Comparison of ENCODE assay signal across 14 mouse cellular contexts in genomic region chr11:21096590-21096989, GRCm38 (mm10). TPM values are rescaled to one million over a fixed set of nuclear protein-coding genes. Genes with fewer than 3 reads are reported as not detected.
DNase-seq lines count a peak whose midpoint lies in the region; ATAC-seq and TF ChIP-seq lines count a peak whose summit lies in the region.
"Had no signal": no experiment of that assay in that cellular context is flagged by ENCODE, and none has a peak within 500 bp of the region (broad histone marks: within the 10 kb centered on the region; RNA-seq: fewer than 3 reads in every experiment).

No protein-coding gene starts in this region.

- H3K9me3 ChIP-seq in hindbrain, postnatal 0 days (ENCODE audit: low read length), result no peaks in the 10 kb centered on the region
- no peaks in the 10 kb centered on the region for H3K9me3 ChIP-seq in hindbrain, embryonic 14.5 days (ENCODE audit: control insufficient read depth, low read length)
- H3K9me3 ChIP-seq: hindbrain, embryonic 13.5 days; limb, embryonic 12.5 days had no signal

- H3K9ac ChIP-seq in hindbrain, postnatal 0 days (replicated peaks; ENCODE audit: low read length), result no peak overlapping the region
- H3K9ac ChIP-seq in hindbrain, embryonic 14.5 days, result no peak overlapping the region
- H3K9ac ChIP-seq: hindbrain, embryonic 13.5 days; limb, embryonic 12.5 days had no signal

- H3K27ac ChIP-seq in hindbrain, postnatal 0 days, result no peak overlapping the region
- H3K27ac ChIP-seq in hindbrain, embryonic 14.5 days, result no peak overlapping the region
- H3K27ac ChIP-seq in spleen, adult 2 months (ENCODE audit: insufficient read depth, low read length), result no peak overlapping the region
- H3K27ac ChIP-seq: hindbrain, embryonic 13.5 days; limb, embryonic 12.5 days had no signal

- TF ChIP-seq CTCF in hindbrain, postnatal 0 days (IDR thresholded peaks at IDR 0.05; ENCODE audit: low read depth), result peak; percentile 38
- TF ChIP-seq CTCF in spleen, adult 2 months (IDR thresholded peaks at IDR 0.05; ENCODE audit: extremely low read depth, insufficient read depth, insufficient read length, insufficient replicate concordance), result peak; percentile 28; the same call in 1 of the 2 replicates

- no peak overlapping the region for H3K4me2 ChIP-seq in hindbrain, postnatal 0 days (ENCODE audit: low read depth, low read length)
- no peak overlapping the region for H3K4me2 ChIP-seq in hindbrain, embryonic 14.5 days (replicated peaks)
- H3K4me2 ChIP-seq: hindbrain, embryonic 13.5 days; limb, embryonic 12.5 days had no signal

- H3K4me3 ChIP-seq in hindbrain, postnatal 0 days (ENCODE audit: low read length), result no peak overlapping the region
- H3K4me3 ChIP-seq in hindbrain, embryonic 14.5 days (replicated peaks; ENCODE audit: low read length), result no peak overlapping the region
- no peak overlapping the region for H3K4me3 ChIP-seq in spleen, adult 2 months (ENCODE audit: extremely low read depth, insufficient read depth, insufficient read length)
- H3K4me3 ChIP-seq: erythroblast, embryonic 14.5 days; hindbrain, embryonic 13.5 days; limb, embryonic 12.5 days had no signal

- H3K4me1 ChIP-seq in hindbrain, postnatal 0 days (ENCODE audit: insufficient read depth, low read length), result peaks cover 4% of the 10 kb centered on the region; the same call in 1 of the 2 replicates
- H3K4me1 ChIP-seq in hindbrain, embryonic 14.5 days (replicated peaks; ENCODE audit: control insufficient read depth, insufficient read depth, low read length), result peaks cover 24% of the 10 kb centered on the region
- H3K4me1 ChIP-seq in spleen, adult 2 months (ENCODE audit: control insufficient read depth, insufficient read depth, insufficient read length), result peaks cover 15% of the 10 kb centered on the region

- intact Hi-C loops in heart, postnatal 10 days (cut with DNase I), result no loop called here

- no peak for DNase-seq in hindbrain, postnatal 0 days (ENCODE audit: low spot score)
- DNase-seq in hindbrain, embryonic 14.5 days (ENCODE audit: low spot score), result no peak
- DNase-seq in spleen, adult 2 months (ENCODE audit: low read depth in 1 of 2, low spot score in 2 of 2), result peak in 1 of 2 experiments; percentile 18
- no peak for DNase-seq in spleen, postnatal 36 days (ENCODE audit: low spot score in 2 of 2)
- peak; percentile 64 for DNase-seq in induced T-regulatory cell, adult 2 months (ENCODE audit: low read depth)
- peak; percentile 70 for DNase-seq in thymus, postnatal 4 days
- no peak for DNase-seq in urinary bladder, postnatal 10 days (ENCODE audit: low spot score)
- no peak for DNase-seq in heart, postnatal 10 days
- DNase-seq: adrenal gland, postnatal 36 days; cerebellum, adult 9-10 months; midbrain, embryonic 14.5 days had no signal

- no peak for ATAC-seq in hindbrain, postnatal 0 days
- no peak for ATAC-seq in hindbrain, embryonic 14.5 days (ENCODE audit: low FRiP score)

- no peaks in the 10 kb centered on the region for H3K27me3 ChIP-seq in hindbrain, postnatal 0 days (ENCODE audit: insufficient read depth, low read length)
- no peaks in the 10 kb centered on the region for H3K27me3 ChIP-seq in hindbrain, embryonic 14.5 days (ENCODE audit: control insufficient read depth, insufficient read depth, low read length)
- no peaks in the 10 kb centered on the region for H3K27me3 ChIP-seq in spleen, adult 2 months (ENCODE audit: control insufficient read depth, insufficient read depth, low read length)
- H3K27me3 ChIP-seq: hindbrain, embryonic 13.5 days; limb, embryonic 12.5 days had no signal

- 90% methylated on average over 2 of the region's 2 CpGs for WGBS in hindbrain, postnatal 0 days
- WGBS in hindbrain, embryonic 14.5 days, result 94% methylated on average over 2 of the region's 2 CpGs
- 65% methylated on average over 2 of the region's 2 CpGs for WGBS in spleen, adult 2 months

- no peak for TF ChIP-seq POLR2A in spleen, adult 2 months (IDR thresholded peaks at IDR 0.05; ENCODE audit: low read depth, low read length)

- H3K36me3 ChIP-seq in hindbrain, postnatal 0 days (ENCODE audit: insufficient read depth, low read length), result no peaks in the 10 kb centered on the region
- H3K36me3 ChIP-seq in hindbrain, embryonic 14.5 days (replicated peaks; ENCODE audit: control insufficient read depth, insufficient read depth), result no peaks in the 10 kb centered on the region
- H3K36me3 ChIP-seq in spleen, adult 2 months (ENCODE audit: control insufficient read depth, insufficient read depth, low read length), result no peaks in the 10 kb centered on the region
- H3K36me3 ChIP-seq: hindbrain, embryonic 13.5 days had no signal

RNA-seq across cellular contexts. Expression of gene Peli1, which starts 5.5 kb away (rescaled TPM):
- 38.1 and 41.2 TPM in 2 replicates for total RNA-seq in hindbrain, postnatal 0 days (2014; rRNA removed)
- polyA plus RNA-seq in hindbrain, postnatal 0 days (2015; fragmentation: Nextera tagmentation; extraction: Ambion mirVana), result 46.5 and 47.1 TPM in 2 replicates
- polyA plus RNA-seq in hindbrain, embryonic 14.5 days (2014; fragmentation: Nextera tagmentation; extraction: Ambion mirVana), result 82.6 and 85.0 TPM in 2 replicates
- polyA plus RNA-seq in spleen, adult 2 months (2012; rRNA removed), result 25.2 and 60.5 TPM in 2 replicates
- 10 to 100 TPM; 21.0 to 23.3 TPM for total RNA-seq in heart, postnatal 10 days (2021)

Comparison
In these comparisons a context has a peak if more than half of its experiments do, and no peak if none do; other contexts are left out.
1. DNase-seq: peak in induced T-regulatory cell, adult 2 months (single experiment) and thymus, postnatal 4 days (single experiment); none in hindbrain, postnatal 0 days (single experiment), hindbrain, embryonic 14.5 days (single experiment), spleen, postnatal 36 days (0 of 2), urinary bladder, postnatal 10 days (single experiment) and heart, postnatal 10 days (0 of 2).